Mouse (Mus musculus) cortical plate, adult 2 months (tissue): Measurements from ENCODE around the gene Lsm5.

Experiments
- CTCF ChIP-seq: fragments of 200-500 bp; IDR thresholded peaks from 2 replicates; pipeline ENCODE4 v1.5.1; 2011; ENCODE audit warnings: mild to moderate bottlenecking, control low read depth, low read length; ENCODE audit not compliant: insufficient read depth; ENCODE audit errors: extremely low read depth
- POLR2A ChIP-seq: fragments of 200-500 bp; IDR thresholded peaks from 2 replicates; pipeline ENCODE4 v1.6.1; 2011; ENCODE audit warnings: mild to moderate bottlenecking, low read length, control low read depth; ENCODE audit not compliant: insufficient read depth; ENCODE audit errors: extremely low read depth

DNA sequence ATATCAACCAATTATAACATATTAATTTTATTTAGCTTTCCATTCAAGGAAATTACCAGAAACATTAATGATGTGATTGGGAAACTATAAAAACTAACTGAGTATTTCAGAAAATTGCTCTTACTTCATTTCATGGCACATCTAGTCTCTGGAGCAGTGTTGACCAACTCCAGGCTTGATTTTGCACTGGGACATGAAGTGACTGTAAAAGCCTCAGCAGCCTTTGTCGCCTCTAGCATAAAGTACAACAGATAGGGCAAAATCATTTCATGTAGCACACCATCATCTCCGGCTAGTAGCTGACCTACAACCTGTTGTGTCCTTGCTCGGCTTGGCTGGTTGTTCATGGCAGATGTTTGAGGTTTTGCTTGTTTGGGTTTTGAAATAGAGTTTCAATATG, 40.1 kb downstream of the Lsm5 start:
- TF ChIP-seq CTCF = no peak
- no peak for TF ChIP-seq POLR2A
